Mouse (Mus musculus): ENCODE data around the gene Lamc1.
A peak's percentile ranks its signal among the peaks of the same experiment; 100 is the strongest.
"Not testable (repeated sequence)": the region's sequence is repeated elsewhere in the genome, so short reads cannot be mapped to it uniquely, and the experiment has no call there.

Gene Lamc1

GRCm38 (mm10) chr1:153332444-153333295 is at the start of gene Lamc1:
Gene Lamc1 (minus strand): TSS chr1:153332786.
- DNase-seq: peak; percentile 83

- no peak for DNase-seq
Measured at GRCm38 (mm10) chr1:153380746-153381282, 48.2 kb upstream of the Lamc1 start.

- no peak for DNase-seq
Measured at GRCm38 (mm10) chr1:153379832-153380231, 47.2 kb upstream of the Lamc1 start.

GRCm38 (mm10) chr1:153378587-153378986 is 46.0 kb upstream of the Lamc1 start:
- DNase-seq: no peak

- DNase-seq: no peak
Measured at GRCm38 (mm10) chr1:153376446-153376845, 43.9 kb upstream of the Lamc1 start.

GRCm38 (mm10) chr1:153374136-153374535 is 41.5 kb upstream of the Lamc1 start:
- DNase-seq: no peak

- DNase-seq: no peak
Measured at GRCm38 (mm10) chr1:153371846-153372245, 39.3 kb upstream of the Lamc1 start.

GRCm38 (mm10) chr1:153369011-153369410 is 36.4 kb upstream of the Lamc1 start:
- DNase-seq: no peak

GRCm38 (mm10) chr1:153367048-153367447 is 34.5 kb upstream of the Lamc1 start:
- DNase-seq: no peak

GRCm38 (mm10) chr1:153361926-153362325 is 29.3 kb upstream of the Lamc1 start:
- no peak for DNase-seq

- DNase-seq: no peak
Measured at GRCm38 (mm10) chr1:153360556-153360955, 28.0 kb upstream of the Lamc1 start.

- DNase-seq: no peak
Measured at GRCm38 (mm10) chr1:153357218-153357617, 24.6 kb upstream of the Lamc1 start.

- DNase-seq: no peak
Measured at GRCm38 (mm10) chr1:153354466-153354865, 21.9 kb upstream of the Lamc1 start.

GRCm38 (mm10) chr1:153353736-153354430 is 21.3 kb upstream of the Lamc1 start:
- DNase-seq: no peak

GRCm38 (mm10) chr1:153351034-153351433 is 18.4 kb upstream of the Lamc1 start:
- no peak for DNase-seq

GRCm38 (mm10) chr1:153347726-153348125 is 15.1 kb upstream of the Lamc1 start:
- DNase-seq: no peak

- DNase-seq: no peak
Measured at GRCm38 (mm10) chr1:153347040-153347439, 14.5 kb upstream of the Lamc1 start.

GRCm38 (mm10) chr1:153345699-153346291 is 13.2 kb upstream of the Lamc1 start:
- DNase-seq: no peak

- DNase-seq: no peak
Measured at GRCm38 (mm10) chr1:153345002-153345401, 12.4 kb upstream of the Lamc1 start.

GRCm38 (mm10) chr1:153335451-153335850 is 2.9 kb upstream of the Lamc1 start:
- DNase-seq: not testable (repeated sequence)

GRCm38 (mm10) chr1:153333296-153334121 is 923 bp upstream of the Lamc1 start:
- DNase-seq: peak; percentile 47

- no peak for DNase-seq
Measured at GRCm38 (mm10) chr1:153331796-153332443, 666 bp downstream of the Lamc1 start.

Measured in right cerebral cortex, postnatal 25 days (tissue).